Mouse (Mus musculus) midbrain, embryonic 11.5 days (tissue): ENCODE measurements around the gene Olfr1432. TPM values are rescaled to one million over a fixed set of nuclear protein-coding genes. Genes with fewer than 3 reads are reported as not detected.
"Not testable (repeated sequence)": the region's sequence is repeated elsewhere in the genome, so short reads cannot be mapped to it uniquely, and the experiment has no call there.

Experiments
- ATAC-seq: fragments of 200-750 bp; cut with Nextera tagmentation; 2 replicates; pipeline ENCODE4 v1.8.0; 2017; ENCODE audit warnings: moderate TSS enrichment, moderate library complexity; ENCODE audit not compliant: low FRiP score
- DNase-seq: peaks from one replicate; pipeline ENCODE4 v3.0.0; 2015; ENCODE audit warnings: low spot score; ENCODE audit errors: missing footprints
- H3K27ac ChIP-seq: fragments of 300-500 bp; sonication (generic); 2 replicates; pipeline ENCODE4 v1.5.1; 2014; ENCODE audit warnings: low read depth, low read length
- H3K27me3 ChIP-seq: fragments of 300-500 bp; sonication (generic); 2 replicates; pipeline ENCODE4 v1.6.1; 2014; ENCODE audit warnings: mild to moderate bottlenecking, low read length, moderate library complexity, mixed read lengths; ENCODE audit not compliant: control insufficient read depth, insufficient read depth
- H3K36me3 ChIP-seq: fragments of 300-500 bp; sonication (generic); 2 replicates; pipeline ENCODE4 v1.6.1; 2014; ENCODE audit warnings: mild to moderate bottlenecking, low read length, moderate library complexity, mixed read lengths; ENCODE audit not compliant: control insufficient read depth, insufficient read depth
- H3K4me1 ChIP-seq: fragments of 300-500 bp; sonication (generic); 2 replicates; pipeline ENCODE4 v1.6.1; 2014; ENCODE audit warnings: low read length; ENCODE audit not compliant: control insufficient read depth, insufficient read depth
- H3K4me2 ChIP-seq: fragments of 300-500 bp; sonication (generic); 2 replicates; pipeline ENCODE4 v1.6.1; 2014; ENCODE audit warnings: mild to moderate bottlenecking, moderate library complexity
- H3K4me3 ChIP-seq: fragments of 300-500 bp; sonication (generic); 2 replicates; pipeline ENCODE4 v1.5.1; 2014; ENCODE audit warnings: low read depth, low read length
- H3K9ac ChIP-seq: fragments of 300-500 bp; sonication (generic); 2 replicates; pipeline ENCODE4 v1.6.1; 2014; ENCODE audit warnings: low read length
- H3K9me3 ChIP-seq: fragments of 300-500 bp; sonication (generic); 2 replicates; pipeline ENCODE4 v1.6.1; 2016; ENCODE audit warnings: low read length; ENCODE audit not compliant: control insufficient read depth
- WGBS: fragments of 180-500 bp; shearing (Covaris S2); extraction: QIAGEN DNeasy Blood & Tissue Kit; methylation state at CpG from one replicate; pipeline ENCODE4 v1.1.7; 2014; 5-methylcytosine and 5-hydroxymethylcytosine counted together
- polyA plus RNA-seq: library from polyadenylated mRNA; unstranded; fragments of >200 nt; fragmentation: Nextera tagmentation; extraction: Ambion mirVana; gene quantifications from 2 replicates; pipeline ENCODE4 v1.2.1, GENCODE M21; 2014

Olfr1432 gene
- not detected in 2 replicates for polyA plus RNA-seq

DNA sequence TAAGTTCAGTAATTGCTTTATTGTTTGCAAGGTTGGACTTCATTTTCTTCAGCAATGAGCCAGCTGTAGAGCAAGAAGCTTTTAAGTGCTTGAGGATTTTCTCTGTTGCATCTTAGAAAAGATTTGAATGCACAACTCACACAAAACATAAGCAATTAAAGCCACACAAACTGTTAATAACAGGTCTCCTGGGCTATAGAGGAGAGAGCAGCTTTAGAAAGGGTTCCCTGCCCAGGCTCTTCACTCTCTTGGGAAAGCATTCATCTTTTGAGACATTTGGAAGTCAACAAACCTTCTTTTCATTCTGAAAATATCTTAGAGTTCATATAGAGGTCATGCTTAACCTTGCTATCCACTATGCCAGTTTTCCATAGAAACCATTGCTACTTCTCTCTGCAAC, at the start of gene Olfr1432:
Olfr1432 (minus strand) TSS at position 101 of the 400 bp plus-strand sequence.
- H3K4me2 ChIP-seq, H3K4me3 ChIP-seq, H3K4me1 ChIP-seq, H3K36me3 ChIP-seq, H3K9me3 ChIP-seq, H3K27ac ChIP-seq, H3K27me3 ChIP-seq, ATAC-seq, H3K9ac ChIP-seq, DNase-seq: not testable (repeated sequence)

DNA sequence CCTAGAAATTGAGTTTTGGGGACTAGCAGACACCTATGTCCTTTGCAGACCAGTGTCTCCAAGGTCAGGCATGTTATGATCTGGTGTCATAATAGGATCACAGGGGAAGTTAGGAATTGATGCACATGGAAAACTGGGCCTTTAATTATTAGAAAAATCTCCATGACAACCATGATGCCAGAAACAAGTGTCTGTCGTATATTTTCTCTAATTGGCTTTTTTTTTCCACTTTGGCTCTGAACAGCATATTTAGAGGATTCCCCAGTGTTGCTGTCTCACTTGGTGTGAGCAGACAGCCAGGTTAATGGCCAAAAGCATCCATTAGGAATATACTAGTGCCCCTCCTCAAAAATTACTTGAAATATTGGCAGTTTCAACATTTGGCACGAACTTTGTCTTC, 47.2 kb upstream of the Olfr1432 start, which contains the start of gene Olfr1434:
Olfr1434 (plus strand) TSS at position 301 of the 400 bp plus-strand sequence.
- H3K27ac ChIP-seq, result no peak within 1 kb of the TSS
- no peaks in the 10 kb centered on the region for H3K36me3 ChIP-seq
- DNase-seq, result no peak
- H3K4me1 ChIP-seq, result no peaks in the 10 kb centered on the region
- WGBS, result 72% methylated on average over 2 of the region's 2 CpGs
- no peaks in the 10 kb centered on the region for H3K9me3 ChIP-seq
- ATAC-seq, result no peak
- no peaks in the 10 kb centered on the region for H3K27me3 ChIP-seq
- H3K4me2 ChIP-seq, result no peak within 1 kb of the TSS
- H3K4me3 ChIP-seq, result no peak within 1 kb of the TSS
- no peak within 1 kb of the TSS for H3K9ac ChIP-seq

DNA sequence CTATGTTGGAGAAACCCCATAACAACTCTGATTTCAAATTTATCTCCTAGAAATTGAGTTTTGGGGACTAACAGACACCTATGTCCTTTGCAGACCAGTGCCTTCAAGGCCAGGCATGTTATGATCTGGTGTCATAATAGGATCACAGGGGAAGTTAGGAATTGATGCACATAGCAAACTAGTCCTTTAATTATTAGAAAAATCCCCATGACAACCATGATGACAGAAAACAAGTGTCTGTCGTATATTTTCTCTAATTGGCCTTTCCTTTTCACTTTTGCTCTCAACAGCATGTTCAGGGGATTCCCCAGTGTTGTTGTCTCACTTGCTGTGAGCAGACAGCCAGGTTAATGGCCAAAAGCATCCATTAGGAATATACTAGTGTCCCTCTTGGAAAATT, 28.3 kb upstream of the Olfr1432 start, which contains the start of gene Olfr235:
Olfr235 (plus strand) TSS at position 301 of the 400 bp plus-strand sequence.
- Histone ChIP-seq H3K9ac (no peak within 1 kb of the TSS), H3K4me1 (no peaks in the 10 kb centered on the region), H3K4me2 (no peak within 1 kb of the TSS), H3K4me3 (no peak within 1 kb of the TSS), H3K27me3 (no peaks in the 10 kb centered on the region), H3K9me3 (no peaks in the 10 kb centered on the region), H3K27ac (no peak within 1 kb of the TSS), H3K36me3 (no peaks in the 10 kb centered on the region)
- 64% methylated on average over 1 of the region's 1 CpGs for WGBS
- DNase-seq (no peak), ATAC-seq (no peak)

DNA sequence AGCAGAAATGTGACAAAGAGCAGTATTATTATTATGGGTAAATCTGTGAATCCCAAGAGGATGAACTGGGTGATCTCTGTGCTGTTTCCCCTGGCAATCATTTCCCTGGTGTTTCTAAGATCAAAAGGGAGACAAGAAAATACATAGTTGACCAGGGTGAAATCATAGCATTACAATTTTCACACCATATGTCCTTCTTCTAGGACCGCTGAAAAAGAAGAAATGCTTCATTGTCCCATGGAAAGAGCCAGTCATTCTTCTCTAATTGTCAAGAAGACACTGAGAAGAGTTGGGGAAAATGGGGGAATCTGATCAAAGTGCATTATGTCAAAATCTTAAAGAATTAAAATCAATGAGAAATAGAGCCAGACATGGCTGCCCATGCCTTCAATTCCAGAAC, 9.2 kb upstream of the Olfr1432 start, which contains the start of gene Olfr262:
Olfr262 (minus strand) TSS at position 101 of the 400 bp plus-strand sequence.
- Histone ChIP-seq H3K9me3 (no peaks in the 10 kb centered on the region), H3K27me3 (no peaks in the 10 kb centered on the region), H3K4me1 (no peaks in the 10 kb centered on the region), H3K36me3 (no peaks in the 10 kb centered on the region), H3K27ac (no peak within 1 kb of the TSS), H3K4me2 (no peak within 1 kb of the TSS), H3K9ac (no peak within 1 kb of the TSS), H3K4me3 (no peak within 1 kb of the TSS)
- ATAC-seq (no peak), DNase-seq (no peak)
- 89% methylated on average over 1 of the region's 1 CpGs for WGBS

DNA sequence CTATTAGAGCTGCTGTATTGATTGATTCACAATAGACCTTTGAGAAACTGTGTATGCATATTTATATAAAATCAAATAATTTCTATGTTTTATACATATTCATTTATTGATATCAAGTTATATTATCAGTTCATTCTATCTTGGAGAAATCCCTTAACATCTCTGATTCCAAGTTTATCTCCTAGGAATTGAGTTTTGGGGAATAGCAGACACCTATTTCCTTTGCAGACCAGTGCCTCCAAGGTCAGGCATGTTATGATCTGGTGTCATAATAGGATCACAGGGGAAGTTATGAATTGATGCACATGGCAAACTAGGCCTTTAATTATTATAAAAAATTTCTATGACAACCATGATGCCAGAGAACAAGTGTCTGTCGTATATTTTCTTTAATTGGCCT, 32.1 kb downstream of the Olfr1432 start, which contains the start of gene Olfr1431:
Olfr1431 (plus strand) TSS at position 301 of the 400 bp plus-strand sequence.
- H3K9ac ChIP-seq, result no peak within 1 kb of the TSS
- H3K9me3 ChIP-seq, result no peaks in the 10 kb centered on the region
- H3K4me2 ChIP-seq, result no peak within 1 kb of the TSS
- DNase-seq (no peak), ATAC-seq (no peak)
- WGBS, result 86% methylated on average over 1 of the region's 1 CpGs
- H3K27me3 ChIP-seq, result no peaks in the 10 kb centered on the region
- H3K27ac ChIP-seq, result no peak within 1 kb of the TSS
- H3K4me1 ChIP-seq, result no peaks in the 10 kb centered on the region
- H3K36me3 ChIP-seq, result no peaks in the 10 kb centered on the region
- no peak within 1 kb of the TSS for H3K4me3 ChIP-seq

DNA sequence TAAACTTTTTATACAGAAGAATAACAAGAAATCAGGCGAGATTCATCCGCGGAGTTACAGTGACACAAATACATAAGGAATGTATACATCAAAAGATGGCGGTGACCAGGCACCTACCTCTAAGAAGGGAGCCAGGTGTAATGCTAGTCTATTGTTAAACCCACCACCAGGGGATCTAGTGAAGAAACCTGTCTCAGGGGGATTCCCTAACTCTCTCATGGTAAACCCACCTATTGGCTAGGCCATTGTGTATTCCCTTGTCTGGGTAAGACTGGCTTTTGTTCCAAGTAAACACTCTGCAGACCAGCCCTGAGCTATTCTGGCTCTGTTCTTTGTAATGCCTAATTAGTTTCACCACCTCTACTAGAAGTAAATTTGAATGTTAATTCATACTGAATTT, 33.3 kb downstream of the Olfr1432 start:
- ATAC-seq, H3K27ac ChIP-seq, H3K9me3 ChIP-seq, H3K36me3 ChIP-seq, H3K9ac ChIP-seq, H3K27me3 ChIP-seq, H3K4me2 ChIP-seq, DNase-seq, H3K4me3 ChIP-seq, H3K4me1 ChIP-seq: not testable (repeated sequence)
- WGBS, result 73% methylated on average over 4 of the region's 4 CpGs

Other genes starting within 250 kb of the Olfr1432 start
- gene Olfr1423, start 191.3 kb downstream of the Olfr1432 start, polyA plus RNA-seq, result 0.03 TPM in 1 of 2 replicates, not detected in the other
- gene Olfr1424, start 169.9 kb downstream of the Olfr1432 start, polyA plus RNA-seq, result not detected in 2 replicates
- gene Olfr1425, start 154.9 kb downstream of the Olfr1432 start, polyA plus RNA-seq, result not detected in 2 replicates
- gene Olfr1426, start 140.6 kb downstream of the Olfr1432 start, polyA plus RNA-seq, result not detected in 2 replicates
- gene Olfr1427, start 129.3 kb downstream of the Olfr1432 start, polyA plus RNA-seq, result not detected in 2 replicates
- gene Olfr1428, start 116.7 kb downstream of the Olfr1432 start, polyA plus RNA-seq, result not detected in 2 replicates
- not detected in 2 replicates for gene Olfr76, start 109.4 kb downstream of the Olfr1432 start, polyA plus RNA-seq
- gene Olfr1555-ps1, start 62.5 kb downstream of the Olfr1432 start, polyA plus RNA-seq, result not detected in 2 replicates
- not detected in 2 replicates for gene Olfr1431, start 32.0 kb downstream of the Olfr1432 start, polyA plus RNA-seq
- gene Olfr262, start 9.1 kb upstream of the Olfr1432 start, polyA plus RNA-seq, result not detected in 2 replicates
- gene Olfr235, start 28.4 kb upstream of the Olfr1432 start, polyA plus RNA-seq, result not detected in 2 replicates
- not detected in 2 replicates for gene Olfr1434, start 47.3 kb upstream of the Olfr1432 start, polyA plus RNA-seq
- gene Olfr1436, start 66.5 kb upstream of the Olfr1432 start, polyA plus RNA-seq, result not detected in 2 replicates
- not detected in 2 replicates for gene Olfr1437, start 92.5 kb upstream of the Olfr1432 start, polyA plus RNA-seq
- not detected in 2 replicates for gene Olfr1438-ps1, start 103.3 kb upstream of the Olfr1432 start, polyA plus RNA-seq
- gene Olfr1440, start 154.7 kb upstream of the Olfr1432 start, polyA plus RNA-seq, result not detected in 2 replicates
- gene Olfr1441, start 184.8 kb upstream of the Olfr1432 start, polyA plus RNA-seq, result not detected in 2 replicates
- gene Pfpl, start 195.3 kb upstream of the Olfr1432 start, polyA plus RNA-seq, result not detected in 2 replicates
- 0.90 and 1.1 TPM in 2 replicates for gene Mpeg1, start 228.2 kb upstream of the Olfr1432 start, polyA plus RNA-seq